Mouse (Mus musculus) T-cell, adult 2 months (primary cell): ENCODE data around the gene Zbtb9.
"Not testable (repeated sequence)": the region's sequence is repeated elsewhere in the genome, so short reads cannot be mapped to it uniquely, and the experiment has no call there.

Source experiments
- DNase-seq: peaks from one replicate; pipeline ENCODE4 v3.0.0; 2022; ENCODE audit warnings: low spot score

The Zbtb9 gene

DNA sequence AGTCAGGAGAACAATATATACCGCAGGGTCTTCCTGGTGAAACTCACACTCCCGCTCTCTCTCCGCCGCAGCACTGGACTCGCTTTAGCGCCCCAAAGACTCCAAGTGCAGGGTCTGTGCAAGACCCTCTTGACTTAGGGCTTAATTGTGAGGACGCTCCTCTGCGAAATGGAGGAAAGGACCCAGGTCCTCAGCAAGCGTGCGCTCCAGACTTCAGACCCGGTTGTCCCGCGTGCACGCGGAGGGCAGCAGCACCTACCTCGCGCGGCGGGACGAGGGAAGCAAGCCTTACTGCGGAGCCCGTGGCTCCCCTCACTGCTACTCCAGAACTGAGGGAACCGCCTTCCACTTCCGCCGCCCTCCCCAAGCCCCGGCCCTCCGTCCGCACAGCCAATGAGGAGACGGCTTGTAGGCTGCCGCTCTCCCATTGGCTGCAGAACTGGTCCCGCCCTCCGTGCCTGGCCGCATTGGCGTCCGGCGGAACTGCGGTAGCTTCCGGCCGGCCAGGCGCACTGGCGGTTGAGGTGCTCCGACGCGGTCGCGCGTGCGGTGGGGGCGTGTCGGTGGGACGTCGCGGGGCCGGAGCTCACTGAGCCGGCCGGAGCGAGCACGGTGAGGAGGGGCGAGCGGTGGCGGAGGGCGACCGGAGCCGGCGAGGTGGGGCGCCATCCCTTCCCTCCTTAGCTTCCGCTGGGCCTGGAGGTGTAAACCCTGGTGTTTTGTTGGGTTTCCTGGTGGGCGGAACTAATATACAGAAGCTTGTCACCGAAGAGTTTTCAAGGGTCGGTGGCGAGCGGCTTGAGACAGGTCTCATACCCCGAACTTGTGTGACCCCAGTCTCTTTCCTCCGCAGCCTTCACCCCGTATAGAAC is at the start of gene Zbtb9:
TSS of gene Zbtb9 (plus strand) at position 465 of the 872 bp plus-strand sequence.
- peak; percentile 96 for DNase-seq

DNA sequence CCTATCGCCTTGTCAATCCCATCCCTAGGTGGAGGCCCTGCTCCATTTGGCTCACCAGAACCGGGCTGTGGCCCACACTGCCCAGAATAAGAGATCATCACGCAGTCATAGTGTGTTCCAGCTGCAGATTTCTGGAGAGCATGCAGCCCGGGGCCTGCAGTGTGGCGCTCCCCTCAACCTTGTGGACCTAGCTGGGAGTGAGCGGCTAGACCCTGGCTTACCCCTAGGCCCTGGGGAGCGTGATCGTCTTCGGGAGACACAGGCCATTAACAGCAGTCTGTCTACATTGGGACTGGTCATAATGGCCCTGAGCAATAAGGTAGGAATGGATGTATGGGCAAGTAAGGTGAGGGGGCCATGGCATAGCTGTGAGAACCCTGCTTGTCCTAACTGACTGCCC is 47.6 kb upstream of the Zbtb9 start:
- DNase-seq, result not testable (repeated sequence)

DNA sequence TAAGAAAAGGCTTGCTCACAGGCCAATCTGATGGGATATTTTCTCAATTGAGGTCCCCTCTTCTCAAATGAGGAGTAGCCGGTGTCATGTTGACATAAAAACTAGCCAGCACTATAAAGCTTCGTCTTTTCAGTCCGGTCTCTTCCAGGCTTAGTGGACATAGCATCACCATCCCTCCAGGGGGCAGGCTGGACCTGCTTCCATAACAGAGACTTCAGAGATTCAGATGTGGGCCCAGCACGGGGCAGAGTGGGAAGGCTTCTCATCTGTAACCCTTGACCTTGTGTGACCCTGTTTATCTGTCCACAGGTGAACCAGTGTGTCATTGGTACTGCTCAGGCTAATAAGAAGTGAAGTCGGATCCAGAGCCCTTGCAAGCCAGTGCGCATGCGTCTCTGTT is 41.2 kb upstream of the Zbtb9 start:
- not testable (repeated sequence) for DNase-seq

DNA sequence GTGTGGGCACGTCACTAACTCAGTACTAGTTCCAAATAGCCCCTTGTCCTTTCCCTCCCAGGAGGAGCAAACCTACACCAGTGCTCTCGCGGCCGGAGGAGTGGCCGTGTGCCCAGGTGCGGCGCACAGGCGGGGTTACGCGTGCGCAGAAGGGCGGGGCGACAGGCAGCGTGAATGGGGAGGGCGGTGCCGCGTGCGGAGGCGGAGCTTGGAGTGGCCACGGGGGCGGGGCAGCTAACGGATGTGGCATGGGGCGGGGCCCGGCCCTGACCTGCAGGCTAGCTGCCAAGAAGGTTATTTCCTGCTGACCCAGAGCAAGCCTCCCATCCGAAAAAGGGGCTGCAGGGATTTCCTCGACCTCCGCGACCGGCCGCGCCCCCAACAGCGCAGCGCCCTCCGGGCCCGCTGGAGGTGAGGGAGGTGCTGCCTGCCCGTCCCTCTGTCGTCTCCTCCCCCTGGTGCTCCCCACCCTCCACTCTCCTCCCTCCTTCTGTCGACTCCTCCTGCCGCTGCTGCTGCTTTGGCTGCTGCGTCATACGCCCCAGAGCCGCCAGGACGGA is 40.0 kb upstream of the Zbtb9 start, which contains the start of gene Phf1:
TSS of gene Phf1 (plus strand) at position 214 of the 560 bp plus-strand sequence.
- peak; percentile 95 for DNase-seq

DNA sequence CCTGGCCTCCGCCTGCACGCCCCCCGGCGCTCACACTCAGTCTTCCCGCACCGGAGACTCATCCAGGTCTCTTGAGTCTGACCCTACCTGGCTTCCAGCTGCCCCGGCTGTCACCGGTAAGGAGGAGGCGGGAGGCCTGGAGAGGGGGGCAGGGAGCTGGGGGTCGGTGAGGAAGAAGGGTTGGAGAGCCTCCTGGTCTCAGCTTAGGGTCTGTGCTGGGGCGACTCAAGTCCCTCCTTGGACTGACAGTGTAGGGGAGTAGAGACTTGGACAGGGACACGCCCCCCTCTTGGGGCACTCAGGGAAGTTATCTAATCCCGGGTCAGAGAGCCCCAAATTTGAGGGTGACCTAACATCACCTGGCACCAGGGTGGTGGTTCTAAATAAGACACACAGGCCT is 39.5 kb upstream of the Zbtb9 start:
- no peak for DNase-seq

DNA sequence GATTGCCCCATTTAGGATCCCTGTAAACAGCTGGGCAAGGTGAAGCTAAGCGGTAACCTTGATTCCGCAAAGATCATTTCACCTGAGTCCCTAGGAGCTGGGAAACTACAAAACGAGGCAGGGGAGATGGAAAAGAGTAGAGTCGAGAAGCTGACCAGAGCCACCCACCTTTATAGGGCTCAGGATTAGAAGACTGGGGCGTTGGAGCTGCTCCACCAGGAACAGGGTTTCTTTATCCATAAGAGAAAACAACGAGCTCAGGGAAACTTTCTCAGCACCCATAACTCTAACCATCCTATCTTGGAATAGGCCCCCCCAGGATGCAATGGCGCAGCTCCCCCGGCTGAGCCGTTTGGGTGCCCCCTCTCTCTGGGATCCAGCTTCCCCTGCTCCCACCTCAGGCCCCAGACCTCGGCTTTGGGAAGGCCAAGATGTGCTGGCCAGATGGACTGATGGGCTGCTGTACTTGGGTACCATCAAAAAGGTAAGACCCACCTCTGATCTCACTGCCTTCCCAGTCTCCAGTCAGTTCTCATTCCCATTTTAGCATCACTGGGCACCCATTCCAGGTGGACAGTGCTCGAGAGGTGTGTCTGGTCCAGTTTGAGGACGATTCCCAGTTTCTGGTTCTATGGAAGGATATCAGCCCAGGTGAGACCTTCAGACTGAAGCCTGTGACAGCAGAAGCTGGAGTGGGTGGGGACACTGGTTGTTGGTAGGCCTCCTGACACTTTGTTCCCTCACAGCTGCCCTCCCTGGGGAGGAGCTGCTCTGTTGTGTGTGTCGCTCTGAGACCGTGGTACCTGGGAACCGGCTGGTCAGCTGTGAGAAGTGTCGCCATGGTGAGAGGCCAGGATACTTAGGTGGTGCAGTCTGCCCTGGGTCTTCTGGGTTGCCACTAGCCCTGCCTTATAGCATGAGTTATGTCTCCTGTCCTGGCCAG is 38.8 kb upstream of the Zbtb9 start:
- no peak for DNase-seq

DNA sequence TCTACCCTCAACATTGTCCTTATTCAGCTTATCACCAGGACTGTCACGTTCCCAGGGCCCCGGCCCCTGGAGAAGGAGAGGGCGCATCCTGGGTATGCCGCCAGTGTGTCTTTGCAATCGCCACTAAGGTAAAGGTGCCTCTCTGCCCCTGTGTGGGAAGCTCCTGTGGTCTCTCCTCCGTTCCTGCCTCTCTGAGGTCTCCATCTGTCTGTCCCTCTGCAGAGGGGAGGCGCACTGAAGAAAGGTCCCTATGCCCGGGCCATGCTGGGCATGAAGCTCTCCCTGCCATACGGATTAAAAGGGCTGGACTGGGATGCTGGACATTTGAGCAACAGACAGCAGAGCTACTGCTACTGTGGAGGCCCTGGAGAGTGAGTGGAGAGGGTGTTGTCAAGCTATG is 37.9 kb upstream of the Zbtb9 start:
- DNase-seq, result no peak

DNA sequence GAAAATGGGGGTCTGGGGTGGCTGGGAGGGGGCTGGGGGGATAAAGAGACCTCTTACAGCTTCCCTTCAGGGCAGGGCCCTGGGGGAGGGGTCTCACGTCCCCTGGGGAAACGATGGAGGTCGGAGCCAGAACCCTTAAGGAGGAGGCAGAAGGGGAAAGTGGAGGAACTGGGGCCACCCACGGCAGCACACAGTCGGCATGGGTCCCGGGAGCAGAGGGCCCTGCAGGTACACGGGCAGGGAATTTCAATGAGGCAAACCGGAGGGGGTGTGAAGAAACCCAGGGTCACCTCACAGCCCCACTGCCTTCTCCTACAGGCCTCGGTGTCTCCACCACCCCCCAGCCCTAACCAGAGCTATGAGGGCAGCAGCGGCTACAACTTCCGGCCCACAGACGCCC is 36.5 kb upstream of the Zbtb9 start:
- no peak for DNase-seq

DNA sequence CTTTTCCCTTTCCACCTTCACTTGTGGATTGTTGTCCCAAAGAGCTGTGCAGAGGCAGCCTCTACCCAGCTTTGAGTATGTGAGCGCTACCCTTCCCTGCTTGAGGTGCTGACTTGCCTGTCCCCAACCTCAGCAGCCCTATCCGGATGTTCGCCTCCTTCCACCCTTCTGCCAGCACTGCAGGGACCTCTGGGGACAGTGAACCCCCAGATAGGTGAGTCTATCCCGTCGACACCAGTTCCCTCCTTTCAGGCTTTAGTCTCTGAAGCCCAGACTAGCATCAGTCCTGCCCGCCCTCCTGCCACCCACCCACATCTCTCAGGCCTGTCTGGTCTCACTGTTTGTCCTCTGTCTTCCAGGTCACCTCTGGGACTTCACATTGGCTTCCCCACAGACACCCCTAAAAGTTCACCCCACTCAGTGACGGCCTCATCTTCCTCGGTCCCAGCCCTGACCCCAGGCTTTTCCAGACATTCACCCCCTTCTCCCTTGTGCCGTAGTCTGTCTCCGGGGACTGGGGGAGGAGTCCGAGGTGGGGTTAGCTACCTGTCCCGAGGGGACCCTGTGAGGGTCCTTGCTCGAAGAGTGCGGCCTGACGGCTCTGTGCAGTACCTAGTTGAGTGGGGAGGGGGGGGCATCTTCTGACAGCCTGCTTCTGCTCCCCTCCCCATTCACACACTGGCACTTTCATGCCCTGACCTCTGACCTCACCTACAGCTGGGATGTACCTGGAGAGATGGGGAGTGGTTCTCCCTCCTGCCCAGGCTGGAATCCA is 35.9 kb upstream of the Zbtb9 start:
- DNase-seq, result no peak

DNA sequence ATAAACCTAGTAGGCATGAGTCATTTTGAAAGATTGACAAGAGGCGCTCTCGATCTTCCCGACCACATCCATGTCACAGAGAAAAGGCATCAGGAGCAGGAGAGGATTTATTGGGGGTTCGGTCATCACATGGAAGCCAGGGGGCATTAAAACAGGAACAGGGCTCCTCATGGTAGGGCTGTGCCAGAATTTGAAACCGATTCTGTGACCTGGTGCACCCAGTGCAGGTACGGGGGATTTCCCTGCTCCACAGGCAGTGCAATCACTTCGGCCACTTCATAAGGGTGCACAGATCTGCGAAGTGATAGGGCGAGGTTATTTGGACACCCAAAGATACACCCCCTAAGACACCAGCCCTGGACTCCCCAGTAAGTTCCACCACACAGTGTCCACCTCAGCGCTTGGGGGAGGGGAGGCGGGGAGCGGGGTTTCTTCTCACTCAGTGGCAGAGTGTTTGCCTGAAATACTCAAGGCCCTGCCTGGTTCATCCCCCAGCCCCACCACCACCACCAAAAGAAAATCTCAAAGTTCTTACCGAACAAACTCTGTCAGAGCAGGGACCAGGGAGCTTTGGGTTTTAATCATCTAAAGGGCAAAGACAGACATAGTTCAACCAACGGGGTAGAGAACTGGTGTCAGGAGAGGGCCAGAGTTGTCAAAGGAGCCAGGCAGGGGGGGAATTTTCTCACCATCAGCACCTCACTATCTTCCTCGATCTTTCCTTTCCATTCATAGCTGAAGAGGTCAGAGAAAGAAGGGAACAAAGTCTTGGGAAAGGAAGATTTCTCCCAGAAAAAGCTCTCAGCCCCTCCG is 34.9 kb upstream of the Zbtb9 start:
- DNase-seq, result no peak

DNA sequence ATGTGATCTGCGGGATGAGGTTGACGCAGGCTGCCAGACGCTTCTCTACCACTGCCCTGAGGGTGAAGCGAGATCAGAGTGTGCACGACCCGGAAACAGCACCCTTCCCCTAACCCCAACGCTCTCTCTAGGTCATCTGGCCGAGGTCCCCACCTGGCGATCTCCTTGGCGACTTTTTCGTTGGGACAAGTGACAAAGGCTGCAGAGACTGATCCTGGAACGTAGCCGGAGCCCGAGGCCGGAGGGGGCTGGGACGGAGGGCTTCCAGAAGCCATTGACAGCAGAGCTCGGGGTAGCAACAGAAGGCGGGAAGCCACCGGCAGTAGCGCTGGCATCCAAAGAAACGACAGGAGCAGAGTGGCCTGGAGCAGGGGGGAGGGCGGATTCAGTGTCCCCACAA is 34.2 kb upstream of the Zbtb9 start:
- no peak for DNase-seq

DNA sequence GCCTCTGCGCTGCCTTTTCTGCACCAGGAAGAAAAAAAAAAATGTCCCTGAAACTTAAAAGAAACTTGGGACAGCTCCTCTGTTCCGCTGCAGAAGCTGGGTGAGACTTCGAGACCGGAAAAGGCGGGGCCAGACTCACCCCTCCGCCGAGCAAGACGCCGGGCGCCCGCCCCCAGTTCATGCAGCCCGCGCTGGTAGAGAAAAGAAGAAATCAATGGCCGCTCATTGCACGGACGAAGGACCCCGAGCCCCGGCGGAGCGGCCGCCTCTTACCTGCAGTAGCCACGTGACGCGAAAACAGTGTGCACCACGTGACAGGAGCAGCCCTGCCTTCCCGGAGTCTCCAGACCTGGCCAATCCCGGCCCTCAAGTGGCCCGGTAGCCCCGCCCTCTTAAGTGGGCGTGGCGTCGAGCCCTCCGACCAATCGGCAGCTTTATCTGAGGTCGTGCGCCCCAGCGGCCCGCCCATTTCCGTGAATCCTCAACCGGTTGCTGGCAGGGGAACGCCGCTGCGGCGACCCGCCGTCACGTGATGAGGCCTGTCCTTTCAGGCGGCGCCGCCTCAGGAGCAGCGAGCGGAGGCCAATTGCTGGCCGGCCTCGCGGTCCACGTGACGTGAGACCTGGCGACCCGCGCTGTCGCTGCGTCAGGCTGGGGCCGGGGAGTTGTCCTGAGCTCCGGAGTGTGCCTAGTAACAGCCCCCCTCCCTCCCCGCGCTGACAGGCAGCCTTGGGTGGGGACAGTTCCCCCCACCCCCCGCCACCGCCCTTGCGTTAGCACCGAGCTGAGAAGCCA is 33.6 kb upstream of the Zbtb9 start, which contains the start of gene Cuta:
TSS of gene Cuta (minus strand) at position 392 of the 795 bp plus-strand sequence.
- DNase-seq, result peak; percentile 100

DNA sequence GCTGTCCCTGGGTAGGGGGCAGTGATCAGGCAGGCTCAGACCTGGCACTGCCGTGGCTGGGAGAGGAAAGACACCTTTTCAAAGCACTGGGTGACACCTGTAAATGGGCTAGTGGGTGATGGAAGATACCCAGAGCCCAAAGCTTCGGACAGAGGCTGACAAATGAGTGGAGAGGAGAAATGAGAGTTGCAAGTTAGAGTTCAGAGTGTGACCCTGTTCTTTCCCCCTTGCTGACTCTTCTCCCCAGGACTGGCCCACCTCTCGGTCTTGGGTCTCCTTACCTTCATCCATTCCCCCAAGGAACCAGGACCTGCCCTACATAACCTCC is 33.0 kb upstream of the Zbtb9 start:
- no peak for DNase-seq

DNA sequence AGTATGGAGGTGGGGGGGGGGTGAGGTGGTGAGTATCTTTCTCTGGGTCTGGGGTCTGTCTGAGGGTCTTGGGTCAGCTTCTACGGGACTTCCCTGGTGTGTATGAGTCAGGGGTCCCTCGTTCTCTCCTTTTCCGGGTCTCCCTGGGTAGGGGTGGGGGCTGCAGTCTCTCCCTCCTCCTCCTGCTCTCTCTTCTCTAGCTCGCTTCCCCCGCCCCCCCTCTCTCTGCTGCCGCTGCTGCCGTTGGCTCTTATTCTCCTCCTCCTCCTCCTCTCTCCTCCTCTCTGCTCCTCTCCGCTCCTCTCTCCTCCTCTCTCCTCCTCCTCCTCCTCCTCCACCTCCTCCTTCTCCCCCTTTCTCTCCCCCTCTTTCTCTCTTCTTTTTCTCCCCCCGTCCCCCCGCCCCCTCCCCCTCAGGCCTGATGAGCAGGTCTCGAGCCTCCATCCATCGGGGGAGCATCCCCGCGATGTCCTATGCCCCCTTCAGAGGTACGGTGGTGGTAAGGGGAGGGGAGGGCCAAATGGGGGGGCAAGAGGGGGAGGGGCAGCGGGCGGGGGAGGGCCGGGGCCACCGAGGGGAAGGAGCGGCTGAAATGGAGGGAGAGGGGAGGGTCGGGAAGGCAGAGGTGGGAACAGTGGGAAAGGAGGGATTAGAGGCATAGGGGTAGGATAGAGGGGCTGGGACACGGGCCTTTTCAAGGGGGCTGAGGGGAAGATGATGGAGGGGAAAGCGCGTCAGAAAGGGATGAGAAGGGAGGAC is 31.8 kb upstream of the Zbtb9 start, which contains the start of gene Syngap1:
TSS of gene Syngap1 (plus strand) at position 223 of the 759 bp plus-strand sequence.
- DNase-seq, result no peak

DNA sequence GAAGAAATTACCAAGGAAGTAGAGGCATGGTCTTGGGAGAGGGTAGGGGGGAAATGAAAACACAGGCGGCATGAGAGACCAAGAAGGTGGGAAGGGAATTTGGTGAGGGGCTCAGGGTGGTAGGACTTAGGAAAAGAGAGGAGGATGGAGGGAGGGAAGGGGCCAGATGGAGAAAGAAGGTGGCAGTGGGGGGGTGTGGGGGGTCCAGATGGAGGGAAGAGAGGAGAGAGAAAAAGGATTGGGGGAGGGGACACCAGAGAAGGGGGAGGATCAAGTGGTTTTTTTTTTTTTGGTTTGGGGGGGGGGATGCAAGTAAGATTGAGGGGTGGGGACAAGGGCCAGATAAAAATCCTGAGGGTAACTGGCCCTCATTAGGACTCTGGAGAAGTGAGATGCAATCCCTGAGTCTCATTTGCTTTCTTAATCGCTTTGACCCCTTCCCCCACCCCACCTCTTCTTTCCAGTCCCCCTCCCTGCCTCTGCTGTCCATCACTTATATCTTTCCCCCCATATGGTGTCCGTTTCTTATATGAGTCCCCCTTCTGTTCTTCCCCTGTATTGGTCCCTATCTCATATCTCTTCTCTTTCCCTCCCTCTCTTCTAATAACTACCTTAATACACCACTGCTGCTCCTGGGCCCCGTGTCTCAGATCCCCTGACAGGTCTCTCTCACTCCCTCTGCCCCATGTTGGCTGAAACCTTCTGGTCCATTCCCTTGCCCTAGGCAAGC is 31.0 kb upstream of the Zbtb9 start:
- DNase-seq, result no peak

DNA sequence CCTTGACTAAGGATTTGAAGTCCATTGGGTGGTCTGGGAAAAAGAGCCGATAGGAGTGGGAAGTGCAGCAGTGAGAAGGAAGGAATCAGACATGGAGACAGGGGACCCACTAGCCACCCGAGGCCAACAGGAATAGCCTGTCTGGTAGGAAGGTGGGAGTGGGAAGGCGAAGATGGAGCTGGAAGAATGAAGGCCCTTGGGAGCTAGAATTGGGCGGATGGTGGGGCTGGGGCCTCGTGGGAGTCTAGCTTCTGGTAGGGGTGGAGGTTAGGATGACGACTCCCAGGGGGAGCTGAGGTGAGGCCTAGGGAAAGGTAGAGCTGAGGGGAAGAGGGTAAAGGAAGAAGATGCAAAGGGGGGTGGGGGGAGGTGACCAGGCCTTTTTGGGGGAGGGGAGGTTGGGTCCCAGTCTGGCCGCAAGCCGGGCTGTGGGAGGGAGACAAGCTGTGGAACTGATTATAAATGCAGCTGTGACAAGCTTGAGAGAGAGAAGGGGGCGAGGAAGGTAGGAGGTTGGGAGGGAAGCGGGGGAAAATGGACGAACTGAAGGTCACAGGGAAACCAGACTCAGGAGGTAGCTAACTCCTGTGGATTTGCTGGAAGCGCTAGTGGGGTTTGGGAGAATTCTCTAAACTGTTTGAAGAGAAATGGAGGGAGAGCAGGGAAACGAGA is 27.0 kb upstream of the Zbtb9 start:
- no peak for DNase-seq

DNA sequence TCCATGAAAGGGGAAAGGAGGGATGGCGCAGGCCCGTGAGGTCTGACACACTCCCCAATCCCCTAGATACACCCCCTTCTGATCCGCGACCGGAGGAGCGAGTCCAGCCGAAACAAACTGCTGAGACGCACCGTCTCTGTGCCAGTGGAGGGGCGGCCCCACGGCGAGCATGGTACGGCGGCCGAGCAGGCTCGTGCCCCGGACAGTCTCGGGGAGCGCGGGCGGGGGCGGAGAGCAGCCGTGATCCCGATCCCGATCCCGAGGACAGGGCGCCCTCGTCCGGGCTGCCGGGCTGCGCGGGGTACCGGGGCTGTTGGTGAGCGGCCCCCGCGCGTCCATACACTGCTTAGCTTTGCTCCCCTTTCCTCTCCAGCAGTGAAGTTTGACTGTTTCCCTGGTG is 26.4 kb upstream of the Zbtb9 start:
- no peak for DNase-seq
